ENCODE assay signal across 7 mouse cellular contexts in the genomic region with DNA sequence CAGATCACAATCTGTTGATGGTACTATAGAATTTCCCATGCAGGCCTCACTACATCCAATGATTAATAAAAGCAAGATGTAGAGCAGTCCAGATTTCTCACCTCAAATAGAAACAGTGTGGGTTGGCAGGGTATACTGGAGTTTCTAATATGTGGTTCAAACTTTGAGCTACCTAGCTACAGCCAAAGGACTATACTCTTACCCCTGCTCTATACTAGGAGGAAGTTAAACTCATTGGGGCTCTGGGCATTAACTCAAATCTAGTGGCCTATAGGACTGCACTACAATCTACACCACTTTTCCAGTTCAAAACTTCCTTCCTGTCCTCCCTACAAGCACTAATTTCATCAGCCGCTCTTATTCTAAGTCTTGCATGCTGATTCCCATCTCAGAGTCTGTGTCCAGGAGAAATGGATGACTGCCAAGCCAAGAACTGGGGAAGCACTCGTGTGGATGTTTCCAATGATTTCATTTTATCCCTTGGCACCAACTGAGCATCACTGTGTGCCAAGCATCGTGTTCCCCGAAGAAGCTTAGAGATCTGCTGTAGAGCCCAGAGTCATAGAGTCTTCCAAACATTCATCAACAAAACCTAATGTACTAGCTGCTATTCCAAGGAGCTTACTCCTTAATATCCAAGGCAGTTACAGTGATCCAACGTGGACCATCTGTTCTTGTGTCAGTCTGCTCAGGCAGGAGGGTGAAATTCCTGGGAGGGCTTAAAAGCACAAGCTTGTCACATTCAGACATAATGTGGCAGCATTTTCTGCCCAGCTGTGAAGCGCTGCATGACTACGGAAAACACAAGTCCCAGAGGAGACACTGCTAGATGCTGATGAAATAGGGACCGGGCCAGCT.
DNase-seq lines count a peak whose midpoint lies in the region.

No protein-coding gene starts in this region.

- DNase-seq in testis, postnatal 14 days (ENCODE audit: low spot score) = peak; percentile 4
- no peak for DNase-seq in testis, postnatal 10 days (ENCODE audit: low spot score)
- peak; percentile 53 for DNase-seq in gastrocnemius, postnatal 14 days
- DNase-seq in left cerebral cortex, postnatal 14 days (ENCODE audit: low spot score in 2 of 2) = peak; percentile 27 to 38
- DNase-seq in right cerebral cortex, postnatal 36 days (ENCODE audit: low spot score in 2 of 2) = peak; percentile 14 to 21
- DNase-seq in adrenal gland, adult 18-20 months (ENCODE audit: low spot score in 2 of 2) = no peak
- DNase-seq in spleen, adult 18-20 months = no peak

- intact Hi-C loops in gastrocnemius, postnatal 14 days (cut with DNase I; ENCODE audit: low total_unique reads) = no loop called here
- intact Hi-C loops in left cerebral cortex, postnatal 14 days (cut with DNase I) = no loop called here

Comparison
In these comparisons a context has a peak if more than half of its experiments do, and no peak if none do; other contexts are left out.
1. DNase-seq: peak in testis, postnatal 14 days (single experiment), gastrocnemius, postnatal 14 days (single experiment), left cerebral cortex, postnatal 14 days (2 of 2) and right cerebral cortex, postnatal 36 days (2 of 2); none in testis, postnatal 10 days (single experiment), adrenal gland, adult 18-20 months (0 of 2) and spleen, adult 18-20 months (0 of 2).